Mouse (Mus musculus) brain, embryonic 14.5 days (tissue): ENCODE measurements around the gene H2-Ab1.

Experiments used
- CTCF ChIP-seq: fragments of 200-500 bp; IDR thresholded peaks from 2 replicates; pipeline ENCODE4 v1.5.1; 2012; ENCODE audit warnings: inconsistent platforms, mild to moderate bottlenecking, moderate library complexity, borderline replicate concordance; ENCODE audit not compliant: insufficient read depth, insufficient read length; ENCODE audit errors: extremely low read depth
- POLR2A ChIP-seq: fragments of 200-500 bp; IDR thresholded peaks from 2 replicates; pipeline ENCODE4 v1.6.1; 2012; ENCODE audit warnings: mild to moderate bottlenecking, inconsistent platforms, borderline replicate concordance; ENCODE audit not compliant: poor library complexity, insufficient read depth, insufficient read length, severe bottlenecking; ENCODE audit errors: extremely low read depth

- no peak for TF ChIP-seq POLR2A
- TF ChIP-seq CTCF, result no peak
These were observed 10.8 kb downstream of the H2-Ab1 start for GRCm38 (mm10) chr17:34268262-34268661.
